Mouse (Mus musculus) duodenum, adult 2 months (tissue): ENCODE measurements around the gene Olfr177. TPM values are rescaled to one million over a fixed set of nuclear protein-coding genes. Genes with fewer than 3 reads are reported as not detected.

Experiments
- polyA plus RNA-seq: library from polyadenylated mRNA; depleted of rRNA; stranded (reverse); fragments of >200 nt; gene quantifications from 2 replicates; pipeline ENCODE4 v1.2.3, GENCODE M21; 2012; ENCODE audit warnings: low replicate concordance; rRNA removed

Gene Olfr177
- polyA plus RNA-seq: not detected in 2 replicates

DNA sequence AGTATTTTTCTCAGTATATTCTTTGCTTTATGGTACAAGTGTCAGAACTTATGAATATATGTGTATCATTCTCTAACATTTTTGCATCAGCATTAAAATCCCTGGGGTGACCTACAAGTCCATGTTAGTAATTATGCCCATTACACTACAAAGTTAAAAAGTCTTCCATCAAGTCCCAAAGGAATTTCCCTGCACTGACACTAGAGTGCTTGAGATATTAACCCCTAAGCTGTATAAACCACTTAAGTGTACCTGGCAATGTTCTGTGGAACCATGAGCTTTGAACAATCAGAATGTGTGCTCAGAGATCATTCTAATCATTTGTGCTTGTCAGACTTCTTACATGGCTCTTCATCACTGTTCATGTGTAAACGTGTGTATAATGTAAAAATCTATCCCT, at the start of gene Olfr177:
Gene Olfr177 (minus strand): TSS at position 101 of the 400 bp plus-strand sequence.

DNA sequence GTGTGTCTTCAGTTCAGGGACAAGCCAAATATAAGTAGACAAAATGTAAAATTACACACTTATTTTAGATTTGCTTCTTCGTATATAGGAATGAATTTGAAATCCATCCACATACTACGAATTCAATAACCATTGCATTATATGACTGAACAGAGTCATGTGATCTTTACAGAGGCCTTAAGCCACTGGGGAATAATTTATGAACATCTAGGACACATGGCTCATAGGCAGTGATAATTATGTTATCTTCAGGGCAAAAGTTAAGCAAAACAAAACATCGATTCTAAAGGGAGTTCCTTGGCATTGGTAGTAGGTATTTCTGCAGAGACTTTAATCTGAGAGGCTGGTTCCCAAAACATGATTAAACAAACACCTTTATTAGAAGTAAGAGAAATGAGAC, 17.4 kb upstream of the Olfr177 start, which contains the start of gene Olfr178:
Gene Olfr178 (minus strand): TSS at position 101 of the 400 bp plus-strand sequence.

GRCm38 (mm10) chr16:58826732-58827319, 47.7 kb downstream of the Olfr177 start, which contains the start of gene Olfr175-ps1:
Olfr175-ps1 (minus strand) TSS chr16:58826782.

Other genes with a start within 250 kb of the Olfr177 start
- gene E330017A01Rik, start 236.0 kb downstream of the Olfr177 start, polyA plus RNA-seq: not detected in 2 replicates
- 24.7 and 26.0 TPM in 2 replicates for gene Cpox, start 204.5 kb downstream of the Olfr177 start, polyA plus RNA-seq
- gene Gpr15, start 155.7 kb downstream of the Olfr177 start, polyA plus RNA-seq: 0.08 and 0.14 TPM in 2 replicates
- gene Cldnd1, start 146.9 kb downstream of the Olfr177 start, polyA plus RNA-seq: 63.5 and 112 TPM in 2 replicates
- not detected in 2 replicates for gene Olfr172, start 111.6 kb downstream of the Olfr177 start, polyA plus RNA-seq
- not detected in 2 replicates for gene Olfr173, start 74.5 kb downstream of the Olfr177 start, polyA plus RNA-seq
- not detected in 2 replicates for gene Olfr175-ps1, start 48.0 kb downstream of the Olfr177 start, polyA plus RNA-seq
- not detected in 2 replicates for gene Olfr178, start 17.3 kb upstream of the Olfr177 start, polyA plus RNA-seq
- gene Olfr181, start 54.0 kb upstream of the Olfr177 start, polyA plus RNA-seq: not detected in 2 replicates
- not detected in 2 replicates for gene Olfr180, start 54.6 kb upstream of the Olfr177 start, polyA plus RNA-seq
- not detected in 2 replicates for gene Olfr183, start 120.6 kb upstream of the Olfr177 start, polyA plus RNA-seq
- gene Olfr186, start 155.5 kb upstream of the Olfr177 start, polyA plus RNA-seq: not detected in 2 replicates
- gene Olfr187, start 165.0 kb upstream of the Olfr177 start, polyA plus RNA-seq: not detected in 2 replicates
- not detected in 2 replicates for gene Olfr190, start 203.2 kb upstream of the Olfr177 start, polyA plus RNA-seq
- gene Olfr191, start 215.1 kb upstream of the Olfr177 start, polyA plus RNA-seq: not detected in 2 replicates
- gene Olfr193, start 237.1 kb upstream of the Olfr177 start, polyA plus RNA-seq: not detected in 2 replicates
- not detected in 2 replicates for gene Olfr194, start 246.3 kb upstream of the Olfr177 start, polyA plus RNA-seq